Mouse (Mus musculus) lung, postnatal 10 days (tissue): ENCODE results near the gene Crhr1.
"Not testable (repeated sequence)": the region's sequence is repeated elsewhere in the genome, so short reads cannot be mapped to it uniquely, and the experiment has no call there.

Experiments used
- DNase-seq: peaks from one replicate; pipeline ENCODE4 v3.0.0; 2021

The Crhr1 gene

GRCm38 (mm10) chr11:104203271-104203670 lies 70.6 kb downstream of the Crhr1 start:
- DNase-seq: peak; percentile 9

GRCm38 (mm10) chr11:104206573-104206972 lies 73.9 kb downstream of the Crhr1 start:
- DNase-seq: no peak

GRCm38 (mm10) chr11:104209041-104209440 lies 76.4 kb downstream of the Crhr1 start:
- no peak for DNase-seq

GRCm38 (mm10) chr11:104211251-104211650 lies 78.6 kb downstream of the Crhr1 start:
- DNase-seq: no peak

- DNase-seq: not testable (repeated sequence)
These were observed 81.5 kb downstream of the Crhr1 start for GRCm38 (mm10) chr11:104214128-104214527.

GRCm38 (mm10) chr11:104218075-104218474 lies 85.4 kb downstream of the Crhr1 start:
- DNase-seq: no peak

- DNase-seq: no peak
These were observed 87.6 kb downstream of the Crhr1 start for GRCm38 (mm10) chr11:104220291-104220690.

- DNase-seq: no peak
These were observed 89.1 kb downstream of the Crhr1 start for GRCm38 (mm10) chr11:104221751-104222150.

GRCm38 (mm10) chr11:104223301-104223700 lies 90.6 kb downstream of the Crhr1 start:
- DNase-seq: no peak
